Mouse (Mus musculus) kidney, adult 10 weeks (tissue): ENCODE measurements around the gene Sppl3. TPM values are rescaled to one million over a fixed set of nuclear protein-coding genes. Genes with fewer than 3 reads are reported as not detected.

ENCODE experiments used
- polyA plus RNA-seq: library from polyadenylated mRNA; stranded (reverse); fragments of 350-450 nt; fragmentation: Illumina TruSeq; extraction: RNeasy Lipid Tissue Mini Kit (QIAGEN cat#74804); gene quantifications from one replicate; pipeline ENCODE4 v1.2.3, GENCODE M21; 2014; ENCODE audit warnings: low read depth, low replicate concordance

Gene Sppl3
- polyA plus RNA-seq = 31.7 TPM

DNA sequence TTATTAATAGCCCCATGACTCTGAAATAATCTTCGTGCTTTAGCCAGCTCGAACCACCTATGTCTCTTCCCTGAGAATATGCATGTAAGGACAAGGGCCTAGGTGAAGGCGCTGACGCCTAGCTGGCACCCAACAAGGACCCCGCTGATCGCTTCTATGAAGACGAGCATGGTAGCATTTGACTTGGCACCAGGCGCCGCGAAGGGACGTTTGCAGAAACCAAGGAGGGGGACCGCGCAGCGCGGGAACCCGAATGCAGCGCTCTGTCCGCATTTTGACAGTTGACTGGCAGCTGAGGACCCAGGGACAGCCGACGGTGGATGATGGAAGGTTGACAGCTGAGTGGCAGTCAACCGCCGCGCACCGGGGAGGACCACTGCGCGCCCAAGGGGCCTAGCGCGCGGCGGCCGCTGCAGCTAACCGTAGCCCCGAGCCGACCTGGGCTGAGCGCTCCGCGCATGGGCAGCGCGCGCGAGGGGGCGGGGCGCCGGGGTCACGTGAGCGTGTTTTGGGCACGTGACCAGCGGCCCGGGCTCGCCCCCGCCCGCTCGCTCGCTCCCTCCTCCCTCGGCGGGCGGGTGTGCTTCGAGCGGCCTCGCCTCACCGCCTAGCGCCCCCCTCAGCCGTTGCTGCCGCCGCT, at the start of gene Sppl3:
Sppl3 (plus strand) TSS at position 561 of the 640 bp plus-strand sequence.

DNA sequence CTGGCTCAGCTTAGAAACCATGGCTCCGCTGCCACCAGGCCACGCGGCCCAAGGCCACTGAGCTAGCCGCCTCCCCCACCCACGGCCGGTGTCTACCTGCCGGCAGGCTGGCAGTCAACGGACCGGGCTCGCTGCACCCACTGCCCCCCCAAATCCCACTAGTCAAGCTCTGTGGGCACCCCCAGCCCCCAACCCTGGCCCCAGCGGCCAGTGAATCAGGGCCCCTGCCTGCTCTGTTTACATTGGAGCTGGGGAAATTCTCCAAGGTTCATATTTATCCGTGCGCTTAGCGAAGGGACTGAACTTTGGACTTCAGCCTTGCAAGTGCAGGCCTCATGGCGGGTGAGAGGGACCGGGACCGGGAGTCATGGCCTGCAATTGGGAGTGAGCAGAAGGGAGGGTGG, 40.1 kb upstream of the Sppl3 start, which contains the start of gene Hnf1a:
Hnf1a (minus strand) TSS at position 271 of the 404 bp plus-strand sequence.

DNA sequence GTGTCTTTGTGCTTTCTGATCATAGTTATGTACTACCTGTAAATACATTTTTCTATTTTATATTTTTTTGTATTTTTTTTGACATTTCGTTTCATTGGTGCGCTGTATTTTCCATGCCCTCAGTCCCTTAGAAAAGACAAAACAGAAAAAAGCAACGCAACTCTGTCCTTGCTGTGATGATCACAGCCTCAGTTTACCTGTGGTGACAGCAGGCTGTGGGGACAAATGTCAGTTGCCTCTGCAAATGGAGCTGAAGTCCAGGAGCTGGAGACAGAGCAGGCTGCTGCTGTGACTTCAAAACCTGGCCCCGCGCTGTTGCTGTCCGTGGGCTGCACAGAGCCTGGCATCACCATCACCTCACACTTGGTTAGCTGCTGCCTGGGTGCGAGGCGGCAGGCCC, 87.3 kb downstream of the Sppl3 start, which contains the start of gene Gm10401:
Gm10401 (minus strand) TSS at position 101 of the 400 bp plus-strand sequence.

DNA sequence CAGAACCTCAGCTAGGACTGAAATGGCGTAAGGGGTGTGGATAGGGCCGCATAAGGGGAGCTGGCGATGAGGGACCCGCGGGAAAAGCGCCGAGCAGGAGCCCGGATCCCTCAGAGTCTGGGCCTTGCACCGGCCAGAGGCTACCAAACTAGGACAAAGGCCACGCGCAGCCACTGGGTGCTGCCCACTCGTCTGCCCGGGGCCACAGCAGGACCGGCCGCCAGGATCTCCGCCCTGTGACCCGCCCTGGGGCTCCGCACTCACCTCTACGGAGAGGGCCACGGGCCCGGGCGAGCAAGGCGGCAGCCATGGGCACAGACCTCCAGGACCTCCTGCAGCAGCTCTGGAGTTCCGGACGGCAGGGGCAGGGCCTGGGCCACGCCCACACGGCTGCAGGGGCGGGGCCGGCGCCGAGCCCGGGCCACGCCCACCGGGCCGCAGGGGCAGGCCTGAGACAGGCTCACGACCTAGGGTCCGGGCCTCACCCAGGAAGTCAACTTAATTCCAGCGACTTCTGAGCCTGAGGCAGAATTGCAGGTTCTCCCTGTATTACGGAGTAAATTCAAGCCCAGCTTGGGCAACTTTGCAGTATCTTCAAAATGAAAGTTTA, 108.1 kb downstream of the Sppl3 start, which contains the start of gene Acads:
Acads (minus strand) TSS at position 386 of the 610 bp plus-strand sequence.

DNA sequence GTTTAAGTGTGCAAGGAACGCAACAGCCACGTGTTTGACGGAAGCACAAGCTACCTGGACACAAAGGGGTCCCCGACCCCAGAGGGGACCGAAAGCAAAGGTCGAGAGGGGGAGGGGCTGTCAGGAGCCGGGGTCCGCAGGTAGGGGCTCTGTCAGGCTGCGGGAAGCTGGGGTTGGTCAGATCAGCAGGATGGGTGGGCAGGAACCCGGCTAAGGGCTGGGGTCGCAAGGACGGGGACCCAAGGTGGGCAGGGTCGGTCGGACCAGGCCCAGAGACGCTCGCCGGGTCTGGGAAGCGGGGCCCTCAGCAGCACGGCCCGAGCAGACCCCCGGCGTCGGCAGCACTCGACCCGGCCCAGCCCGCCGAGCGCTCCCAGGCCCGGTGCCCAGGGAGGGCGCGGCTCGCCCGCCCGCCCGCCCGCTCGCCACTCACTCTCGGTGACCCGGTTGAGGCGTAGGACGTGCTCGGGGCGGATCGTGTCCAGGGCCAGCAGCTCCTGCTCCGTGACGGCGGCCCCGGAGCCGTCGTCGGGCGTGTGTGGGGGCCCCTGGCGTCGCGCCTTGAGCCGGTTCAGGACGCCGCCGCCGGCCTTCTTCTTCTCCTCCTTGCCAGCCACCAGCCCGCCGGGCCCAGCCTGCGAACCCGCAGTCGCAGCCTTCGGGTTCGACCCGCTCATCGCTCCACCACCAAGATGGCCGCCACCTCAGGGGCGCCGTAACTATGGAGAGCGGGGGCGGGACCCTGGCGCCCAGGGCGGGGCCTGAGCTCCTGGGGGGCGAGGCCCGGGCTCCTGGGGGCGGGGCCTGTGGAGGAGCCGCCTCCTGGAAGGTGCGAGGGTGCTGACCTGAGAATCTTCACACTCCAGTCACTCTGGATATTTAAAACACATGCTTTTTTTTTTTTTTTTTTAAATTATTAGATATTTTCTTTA, 123.6 kb downstream of the Sppl3 start, which contains the start of gene Unc119b:
Unc119b (minus strand) TSS at position 742 of the 932 bp plus-strand sequence.

Other genes with a start within 250 kb of the Sppl3 start
- gene Ankrd13a, start 236.5 kb upstream of the Sppl3 start, polyA plus RNA-seq = 28.5 TPM
- 8.2 TPM for gene Git2, start 235.6 kb upstream of the Sppl3 start, polyA plus RNA-seq
- 32.9 TPM for gene 1500011B03Rik, start 187.7 kb upstream of the Sppl3 start, polyA plus RNA-seq
- not detected for gene 4930519G04Rik, start 157.5 kb upstream of the Sppl3 start, polyA plus RNA-seq
- not detected for gene Gm9936, start 152.5 kb upstream of the Sppl3 start, polyA plus RNA-seq
- 15.1 TPM for gene Oasl2, start 114.2 kb upstream of the Sppl3 start, polyA plus RNA-seq
- not detected for gene Oasl1, start 87.9 kb upstream of the Sppl3 start, polyA plus RNA-seq
- 1.8 TPM for gene 2210016L21Rik, start 69.0 kb upstream of the Sppl3 start, polyA plus RNA-seq
- gene Hnf1a, start 40.0 kb upstream of the Sppl3 start, polyA plus RNA-seq = not detected
- gene Gm10401, start 87.2 kb downstream of the Sppl3 start, polyA plus RNA-seq = not detected
- gene Acads, start 108.2 kb downstream of the Sppl3 start, polyA plus RNA-seq = 4.5 TPM
- gene Unc119b, start 123.8 kb downstream of the Sppl3 start, polyA plus RNA-seq = 13.2 TPM
- 173 TPM for gene Mlec, start 147.0 kb downstream of the Sppl3 start, polyA plus RNA-seq
- gene Cabp1, start 183.2 kb downstream of the Sppl3 start, polyA plus RNA-seq = 0.20 TPM
- gene Pop5, start 224.7 kb downstream of the Sppl3 start, polyA plus RNA-seq = 16.9 TPM